Mouse (Mus musculus): Measurements from ENCODE around the gene Prl8a8. TPM values are rescaled to one million over a fixed set of nuclear protein-coding genes. Genes with fewer than 3 reads are reported as not detected.

Prl8a8 gene
- total RNA-seq (2014; rRNA removed): not detected in 2 replicates
- polyA plus RNA-seq (2015; fragmentation: Nextera tagmentation; extraction: Ambion mirVana): not detected in 2 replicates

- Histone ChIP-seq H3K9ac (replicated peaks; ENCODE audit: low read length, poor library complexity, severe bottlenecking) (no peak within 1 kb of the TSS), H3K4me2 (ENCODE audit: low read depth, low read length, poor library complexity, severe bottlenecking) (no peak within 1 kb of the TSS), H3K4me3 (ENCODE audit: low read depth, low read length) (no peak within 1 kb of the TSS), H3K4me1 (ENCODE audit: insufficient read depth, low read length) (no peaks in the 10 kb centered on the region), H3K9me3 (ENCODE audit: low read length) (no peaks in the 10 kb centered on the region), H3K27ac (ENCODE audit: low read depth, low read length) (no peak within 1 kb of the TSS), H3K27me3 (ENCODE audit: insufficient read depth, low read length) (no peaks in the 10 kb centered on the region), H3K36me3 (ENCODE audit: insufficient read depth, low read length) (no peaks in the 10 kb centered on the region)
- TF ChIP-seq CTCF (IDR thresholded peaks at IDR 0.05): no peak
- no peak for ATAC-seq (ENCODE audit: low FRiP score)
- no peak for DNase-seq (ENCODE audit: low spot score)
- WGBS: 87% methylated on average over 4 of the region's 4 CpGs
Measured at GRCm38 (mm10) chr13:27513117-27513516, at the start of gene Prl8a8. Gene Prl8a8, minus strand, starts transcription at chr13:27513217.

- H3K36me3 ChIP-seq (ENCODE audit: insufficient read depth, low read length): no peaks in the 10 kb centered on the region
- DNase-seq (ENCODE audit: low spot score) (no peak), ATAC-seq (ENCODE audit: low FRiP score) (no peak)
- H3K9ac ChIP-seq (replicated peaks; ENCODE audit: low read length, poor library complexity, severe bottlenecking): no peak overlapping the region
- H3K9me3 ChIP-seq (ENCODE audit: low read length): no peaks in the 10 kb centered on the region
- no peaks in the 10 kb centered on the region for H3K27me3 ChIP-seq (ENCODE audit: insufficient read depth, low read length)
- H3K27ac ChIP-seq (ENCODE audit: low read depth, low read length): no peak overlapping the region
- H3K4me1 ChIP-seq (ENCODE audit: insufficient read depth, low read length): no peaks in the 10 kb centered on the region
- TF ChIP-seq CTCF (IDR thresholded peaks at IDR 0.05): no peak
- H3K4me3 ChIP-seq (ENCODE audit: low read depth, low read length): no peak overlapping the region
- no peak overlapping the region for H3K4me2 ChIP-seq (ENCODE audit: low read depth, low read length, poor library complexity, severe bottlenecking)
Measured at GRCm38 (mm10) chr13:27553336-27553735, 40.3 kb upstream of the Prl8a8 start.

GRCm38 (mm10) chr13:27523156-27523555 lies 10.1 kb upstream of the Prl8a8 start:
- Histone ChIP-seq H3K36me3 (ENCODE audit: insufficient read depth, low read length) (no peaks in the 10 kb centered on the region), H3K4me2 (ENCODE audit: low read depth, low read length, poor library complexity, severe bottlenecking) (no peak overlapping the region), H3K27ac (ENCODE audit: low read depth, low read length) (no peak overlapping the region), H3K4me1 (ENCODE audit: insufficient read depth, low read length) (no peaks in the 10 kb centered on the region), H3K9me3 (ENCODE audit: low read length) (no peaks in the 10 kb centered on the region), H3K27me3 (ENCODE audit: insufficient read depth, low read length) (no peaks in the 10 kb centered on the region), H3K4me3 (ENCODE audit: low read depth, low read length) (no peak overlapping the region), H3K9ac (replicated peaks; ENCODE audit: low read length, poor library complexity, severe bottlenecking) (no peak overlapping the region)
- ATAC-seq (ENCODE audit: low FRiP score): no peak
- no peak for DNase-seq (ENCODE audit: low spot score)
- TF ChIP-seq CTCF (IDR thresholded peaks at IDR 0.05): no peak
- WGBS: 84% methylated on average over 4 of the region's 4 CpGs

GRCm38 (mm10) chr13:27507645-27508044 lies 5.4 kb downstream of the Prl8a8 start:
- H3K9me3 ChIP-seq (ENCODE audit: low read length): no peaks in the 10 kb centered on the region
- H3K27ac ChIP-seq (ENCODE audit: low read depth, low read length): no peak overlapping the region
- H3K9ac ChIP-seq (replicated peaks; ENCODE audit: low read length, poor library complexity, severe bottlenecking): no peak overlapping the region
- no peak for TF ChIP-seq CTCF (IDR thresholded peaks at IDR 0.05)
- 78% methylated on average over 1 of the region's 1 CpGs for WGBS
- no peak for DNase-seq (ENCODE audit: low spot score)
- H3K4me2 ChIP-seq (ENCODE audit: low read depth, low read length, poor library complexity, severe bottlenecking): no peak overlapping the region
- H3K27me3 ChIP-seq (ENCODE audit: insufficient read depth, low read length): no peaks in the 10 kb centered on the region
- no peaks in the 10 kb centered on the region for H3K36me3 ChIP-seq (ENCODE audit: insufficient read depth, low read length)
- no peak for ATAC-seq (ENCODE audit: low FRiP score)
- H3K4me1 ChIP-seq (ENCODE audit: insufficient read depth, low read length): no peaks in the 10 kb centered on the region
- no peak overlapping the region for H3K4me3 ChIP-seq (ENCODE audit: low read depth, low read length)

Other genes with a start within 250 kb of the Prl8a8 start
- gene Prl6a1, start 200.6 kb downstream of the Prl8a8 start, total RNA-seq (2014; rRNA removed): not detected in 2 replicates
- not detected in 2 replicates for gene Prl6a1, start 200.6 kb downstream of the Prl8a8 start, polyA plus RNA-seq (2015; fragmentation: Nextera tagmentation; extraction: Ambion mirVana)
- gene Prl8a2, start 167.5 kb downstream of the Prl8a8 start, total RNA-seq (2014; rRNA removed): not detected in 2 replicates
- gene Prl8a2, start 167.5 kb downstream of the Prl8a8 start, polyA plus RNA-seq (2015; fragmentation: Nextera tagmentation; extraction: Ambion mirVana): not detected in 2 replicates
- not detected in 2 replicates for gene Prl2b1, start 122.4 kb downstream of the Prl8a8 start, total RNA-seq (2014; rRNA removed)
- not detected in 2 replicates for gene Prl2b1, start 122.4 kb downstream of the Prl8a8 start, polyA plus RNA-seq (2015; fragmentation: Nextera tagmentation; extraction: Ambion mirVana)
- gene Prl8a6, start 74.5 kb downstream of the Prl8a8 start, total RNA-seq (2014; rRNA removed): not detected in 2 replicates
- gene Prl8a6, start 74.5 kb downstream of the Prl8a8 start, polyA plus RNA-seq (2015; fragmentation: Nextera tagmentation; extraction: Ambion mirVana): not detected in 2 replicates
- not detected in 2 replicates for gene Prl8a9, start 51.4 kb upstream of the Prl8a8 start, total RNA-seq (2014; rRNA removed)
- not detected in 2 replicates for gene Prl8a9, start 51.4 kb upstream of the Prl8a8 start, polyA plus RNA-seq (2015; fragmentation: Nextera tagmentation; extraction: Ambion mirVana)
- gene Prl8a1, start 69.0 kb upstream of the Prl8a8 start, total RNA-seq (2014; rRNA removed): not detected in 2 replicates
- not detected in 2 replicates for gene Prl8a1, start 69.0 kb upstream of the Prl8a8 start, polyA plus RNA-seq (2015; fragmentation: Nextera tagmentation; extraction: Ambion mirVana)
- not detected in 2 replicates for gene Prl7b1, start 97.4 kb upstream of the Prl8a8 start, total RNA-seq (2014; rRNA removed)
- gene Prl7b1, start 97.4 kb upstream of the Prl8a8 start, polyA plus RNA-seq (2015; fragmentation: Nextera tagmentation; extraction: Ambion mirVana): not detected in 2 replicates
- not detected in 2 replicates for gene Prl7a1, start 129.3 kb upstream of the Prl8a8 start, total RNA-seq (2014; rRNA removed)
- gene Prl7a1, start 129.3 kb upstream of the Prl8a8 start, polyA plus RNA-seq (2015; fragmentation: Nextera tagmentation; extraction: Ambion mirVana): not detected in 2 replicates
- gene Prl7a2, start 154.8 kb upstream of the Prl8a8 start, total RNA-seq (2014; rRNA removed): not detected in 2 replicates
- gene Prl7a2, start 154.8 kb upstream of the Prl8a8 start, polyA plus RNA-seq (2015; fragmentation: Nextera tagmentation; extraction: Ambion mirVana): not detected in 2 replicates
- gene Prl7d1, start 203.5 kb upstream of the Prl8a8 start, total RNA-seq (2014; rRNA removed): not detected in 2 replicates
- not detected in 2 replicates for gene Prl7d1, start 203.5 kb upstream of the Prl8a8 start, polyA plus RNA-seq (2015; fragmentation: Nextera tagmentation; extraction: Ambion mirVana)

Data from midbrain, postnatal 0 days (tissue).